Mouse (Mus musculus) liver, postnatal 0 days (tissue): ENCODE measurements around the gene D430042O09Rik.

Source experiments
- CTCF ChIP-seq: sonication (generic); IDR thresholded peaks from 2 replicates; pipeline ENCODE4 v1.5.1; 2016; ENCODE audit warnings: antibody characterized with exemption, low read depth
- EP300 ChIP-seq: IDR thresholded peaks from 2 replicates; pipeline ENCODE4 v1.6.1; 2016; ENCODE audit warnings: antibody characterized with exemption, low read depth, mild to moderate bottlenecking

GRCm38 (mm10) chr7:125829121-125829666 is 121.5 kb downstream of the D430042O09Rik start:
- no peak for TF ChIP-seq CTCF
- TF ChIP-seq EP300 = no peak
